28 mouse cellular contexts compared by ENCODE assay signal in the genomic region with DNA sequence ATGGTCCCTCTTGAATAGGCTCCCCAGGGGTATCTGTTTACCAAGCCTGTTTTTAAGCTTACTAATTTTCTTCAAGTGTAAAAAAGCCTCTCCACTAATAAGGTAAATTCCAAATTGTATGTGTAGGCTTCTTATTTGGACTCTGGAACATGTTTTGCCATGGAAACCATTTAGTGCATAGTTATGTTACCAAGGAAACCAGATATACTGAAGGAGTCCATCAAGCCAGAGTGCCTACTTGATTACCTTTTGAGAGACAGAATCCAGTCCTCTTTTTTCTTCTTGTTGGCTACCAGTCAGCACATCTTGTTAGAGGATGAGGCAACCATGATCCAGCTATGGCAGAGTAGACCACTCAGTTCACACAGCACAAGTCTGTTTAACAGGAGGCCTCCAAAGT.
DNase-seq lines count a peak whose midpoint lies in the region; ATAC-seq and TF ChIP-seq lines count a peak whose summit lies in the region.
"Had no signal": no experiment of that assay in that cellular context is flagged by ENCODE, and none has a peak within 500 bp of the region (broad histone marks: within the 10 kb centered on the region; RNA-seq: fewer than 3 reads in every experiment).

No protein-coding gene starts in this region.

- H3K4me1 ChIP-seq in heart, embryonic 11.5 days (ENCODE audit: control insufficient read depth, insufficient read depth, low read length) = 0 out of 2 replicates have a peak, but pooled peaks cover 3% of the 10 kb centered on the region
- peaks cover 7% of the 10 kb centered on the region; the same call in 1 of the 2 replicates for H3K4me1 ChIP-seq in lung, postnatal 0 days (ENCODE audit: insufficient read depth, low read depth, low read length)
- no peaks in the 10 kb centered on the region; the same call in 1 of the 2 replicates for H3K4me1 ChIP-seq in testis, adult 2 months (ENCODE audit: control insufficient read depth, insufficient read depth, low read length)
- 0 out of 2 replicates have a peak, but pooled peaks cover 10% of the 10 kb centered on the region for H3K4me1 ChIP-seq in kidney, embryonic 14.5 days (ENCODE audit: control insufficient read depth, insufficient read depth, low read length)
- H3K4me1 ChIP-seq: hindbrain, embryonic 10.5 days; neural tube, embryonic 15.5 days had no signal

- no peaks in the 10 kb centered on the region for H3K9me3 ChIP-seq in heart, embryonic 11.5 days (replicated peaks; ENCODE audit: control insufficient read depth, low read length)
- no peaks in the 10 kb centered on the region for H3K9me3 ChIP-seq in lung, postnatal 0 days (ENCODE audit: low read length)
- no peaks in the 10 kb centered on the region for H3K9me3 ChIP-seq in kidney, embryonic 14.5 days (ENCODE audit: control insufficient read depth, low read length)
- H3K9me3 ChIP-seq: forebrain, embryonic 15.5 days; hindbrain, embryonic 10.5 days; intestine, embryonic 15.5 days; limb, embryonic 10.5 days; limb, embryonic 15.5 days; liver, embryonic 13.5 days; neural tube, embryonic 15.5 days had no signal

- no peak for TF ChIP-seq CTCF in lung, postnatal 0 days (IDR thresholded peaks at IDR 0.05)
- no peak for TF ChIP-seq CTCF in testis, adult 2 months (IDR thresholded peaks at IDR 0.05; ENCODE audit: control insufficient read depth, insufficient read depth, insufficient replicate concordance, low read depth, low read length)

- intact Hi-C loops in heart, postnatal 25 days (cut with DNase I) = no loop called here

- no peak for DNase-seq in heart, postnatal 25 days (ENCODE audit: low spot score)
- DNase-seq in lung, postnatal 0 days (ENCODE audit: low spot score) = peak; percentile 54
- DNase-seq in lung, postnatal 25 days (ENCODE audit: low spot score) = no peak
- DNase-seq in testis, postnatal 14 days (ENCODE audit: low spot score) = no peak
- DNase-seq: adrenal gland, postnatal 25 days; cerebellum, adult 18-20 months; cerebellum, postnatal 10 days; gastrocnemius, postnatal 10 days; kidney, adult 2 months; kidney, postnatal 4 days; liver, embryonic 13.5 days; lung, postnatal 10 days; retina, postnatal 1 day; right cerebral cortex, postnatal 14 days; thymus, postnatal 4 days had no signal

- H3K4me3 ChIP-seq in heart, embryonic 11.5 days (ENCODE audit: low read depth, low read length) = no peak overlapping the region
- H3K4me3 ChIP-seq in lung, postnatal 0 days (ENCODE audit: low read depth, low read length) = no peak overlapping the region
- peak overlapping the region; percentile 67 for H3K4me3 ChIP-seq in testis, adult 2 months (ENCODE audit: control insufficient read depth, low read depth, low read length)
- H3K4me3 ChIP-seq in kidney, embryonic 14.5 days (ENCODE audit: low read length) = no peak overlapping the region
- H3K4me3 ChIP-seq: erythroblast, embryonic 14.5 days; forebrain, embryonic 15.5 days; hindbrain, embryonic 10.5 days; intestine, embryonic 15.5 days; limb, embryonic 10.5 days; limb, embryonic 15.5 days; liver, embryonic 13.5 days; neural tube, embryonic 15.5 days had no signal

- 0 out of 2 replicates have a peak overlapping the region, but pooled peaks have one; percentile 4 for H3K27ac ChIP-seq in heart, embryonic 11.5 days (ENCODE audit: low read depth, low read length)
- H3K27ac ChIP-seq in lung, postnatal 0 days (ENCODE audit: low read length) = no peak overlapping the region
- no peak overlapping the region for H3K27ac ChIP-seq in testis, adult 2 months (ENCODE audit: control insufficient read depth, insufficient read depth, low read depth, low read length)
- H3K27ac ChIP-seq in kidney, embryonic 14.5 days (ENCODE audit: low read depth, low read length) = no peak overlapping the region
- H3K27ac ChIP-seq: forebrain, embryonic 15.5 days; hindbrain, embryonic 10.5 days; intestine, embryonic 15.5 days; kidney, postnatal 0 days; limb, embryonic 10.5 days; limb, embryonic 15.5 days; neural tube, embryonic 15.5 days had no signal

- H3K4me2 ChIP-seq in heart, embryonic 11.5 days = no peak overlapping the region
- no peak overlapping the region for H3K4me2 ChIP-seq in lung, postnatal 0 days (replicated peaks; ENCODE audit: low read depth, low read length)
- no peak overlapping the region for H3K4me2 ChIP-seq in kidney, embryonic 14.5 days (replicated peaks; ENCODE audit: low read depth, low read length)
- H3K4me2 ChIP-seq: forebrain, embryonic 15.5 days; intestine, embryonic 15.5 days; limb, embryonic 15.5 days; liver, embryonic 13.5 days; neural tube, embryonic 15.5 days had no signal

- no peaks in the 10 kb centered on the region for H3K27me3 ChIP-seq in heart, embryonic 11.5 days (ENCODE audit: control insufficient read depth, insufficient read depth, low read length)
- H3K27me3 ChIP-seq in lung, postnatal 0 days (replicated peaks; ENCODE audit: insufficient read depth, low read length) = no peaks in the 10 kb centered on the region
- H3K27me3 ChIP-seq in testis, adult 2 months (ENCODE audit: control insufficient read depth, insufficient read depth, low read length) = no peaks in the 10 kb centered on the region
- no peaks in the 10 kb centered on the region for H3K27me3 ChIP-seq in kidney, embryonic 14.5 days (ENCODE audit: control insufficient read depth, insufficient read depth, low read length)
- H3K27me3 ChIP-seq: forebrain, embryonic 15.5 days; intestine, embryonic 15.5 days; limb, embryonic 15.5 days; liver, embryonic 13.5 days; neural tube, embryonic 15.5 days had no signal

- H3K9ac ChIP-seq in heart, embryonic 11.5 days (ENCODE audit: low read depth, low read length) = no peak overlapping the region
- H3K9ac ChIP-seq in lung, postnatal 0 days (replicated peaks; ENCODE audit: low read depth) = no peak overlapping the region
- H3K9ac ChIP-seq in kidney, embryonic 14.5 days (ENCODE audit: low read depth, low read length) = no peak overlapping the region
- H3K9ac ChIP-seq: forebrain, embryonic 15.5 days; intestine, embryonic 15.5 days; limb, embryonic 15.5 days; liver, embryonic 13.5 days; neural tube, embryonic 15.5 days had no signal

- no peak; the same call in 1 of the 2 replicates for TF ChIP-seq POLR2A in testis, adult 2 months (IDR thresholded peaks at IDR 0.05; ENCODE audit: control insufficient read depth, low read depth, low read length)

- no peak for ATAC-seq in heart, embryonic 11.5 days (replicated peaks; ENCODE audit: insufficient number of reproducible peaks, low FRiP score, low TSS enrichment)
- ATAC-seq in lung, postnatal 0 days = peak; percentile 23; the same call in 1 of the 2 replicates
- ATAC-seq in kidney, embryonic 14.5 days (ENCODE audit: low FRiP score, low TSS enrichment) = no peak
- ATAC-seq: CD4-positive, CD25-positive, alpha-beta regulatory T cell, adult 4 months; forebrain, embryonic 15.5 days; hindbrain, embryonic 16.5 days had no signal

- no peak for TF ChIP-seq EP300 in lung, postnatal 0 days (IDR thresholded peaks at IDR 0.05)

- H3K36me3 ChIP-seq in heart, embryonic 11.5 days (ENCODE audit: control insufficient read depth, insufficient read depth, low read length) = no peaks in the 10 kb centered on the region
- no peaks in the 10 kb centered on the region for H3K36me3 ChIP-seq in lung, postnatal 0 days (ENCODE audit: insufficient read depth, low read length)
- H3K36me3 ChIP-seq in testis, adult 2 months (ENCODE audit: control insufficient read depth, insufficient read depth, low read length) = no peaks in the 10 kb centered on the region
- no peaks in the 10 kb centered on the region for H3K36me3 ChIP-seq in kidney, embryonic 14.5 days (ENCODE audit: control insufficient read depth, insufficient read depth, low read length)
- H3K36me3 ChIP-seq: forebrain, embryonic 15.5 days; hindbrain, embryonic 10.5 days; intestine, embryonic 15.5 days; limb, embryonic 10.5 days; limb, embryonic 15.5 days; liver, embryonic 13.5 days; neural tube, embryonic 15.5 days had no signal
